Mouse (Mus musculus): Measurements from ENCODE around the gene Gm20379. TPM values are rescaled to one million over a fixed set of nuclear protein-coding genes. Genes with fewer than 3 reads are reported as not detected.

Gene Gm20379
- polyA plus RNA-seq, 1 experiment, result not detected

DNA sequence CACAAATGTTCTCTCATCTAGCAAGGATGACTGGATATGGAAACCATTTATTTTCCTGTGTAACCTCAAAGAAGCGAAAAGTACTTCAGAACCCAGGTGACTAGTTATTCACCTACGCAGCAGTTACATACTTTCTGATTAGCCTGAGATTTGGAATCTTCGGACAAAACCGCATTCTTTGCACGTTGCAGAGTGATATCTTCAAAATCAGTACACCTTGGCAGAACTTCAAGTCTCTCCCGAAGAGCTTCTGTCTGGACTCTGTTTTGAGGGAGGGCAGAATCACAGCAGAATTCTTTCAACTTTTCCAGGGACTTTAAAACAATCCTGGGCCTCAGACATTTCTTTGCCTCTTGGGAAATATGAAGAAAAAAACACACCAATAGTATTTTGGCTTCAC, 45.3 kb downstream of the Gm20379 start:
- Histone ChIP-seq H3K4me3 (replicated peaks) (no peak overlapping the region), H3K27me3 (ENCODE audit: control insufficient read depth) (no peaks in the 10 kb centered on the region), H3K36me3 (ENCODE audit: control insufficient read depth) (peaks cover 64% of the 10 kb centered on the region), H3K9me3 (ENCODE audit: control insufficient read depth, low read length) (no peaks in the 10 kb centered on the region), H3K4me1 (ENCODE audit: control insufficient read depth) (peaks cover 30% of the 10 kb centered on the region)
- TF ChIP-seq TAL1 (IDR thresholded peaks at IDR 0.05; ENCODE audit: low read length) (no peak), GATA1 (IDR thresholded peaks at IDR 0.05; ENCODE audit: low read length) (no peak)

DNA sequence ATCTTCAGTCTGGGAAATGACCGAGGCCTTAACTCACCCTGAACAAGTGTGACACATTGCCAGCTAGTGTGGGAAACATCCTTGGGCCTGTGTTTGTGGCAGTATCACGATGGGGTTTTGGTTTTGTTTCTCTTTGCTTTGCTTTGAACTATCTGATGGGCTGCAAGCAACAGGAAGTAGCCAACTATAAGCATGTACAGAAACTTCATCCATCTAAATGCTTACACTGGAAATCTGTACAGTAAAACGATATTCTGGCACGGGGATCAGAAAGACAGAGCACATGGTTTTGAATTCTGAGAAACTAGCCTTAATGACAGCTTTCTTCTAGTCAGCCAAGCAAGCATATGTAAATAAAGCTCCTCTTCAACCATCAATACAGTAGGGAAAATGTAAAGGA, 48.2 kb downstream of the Gm20379 start:
- TF ChIP-seq GATA1 (IDR thresholded peaks at IDR 0.05; ENCODE audit: low read length) (no peak), TAL1 (IDR thresholded peaks at IDR 0.05; ENCODE audit: low read length) (no peak)

DNA sequence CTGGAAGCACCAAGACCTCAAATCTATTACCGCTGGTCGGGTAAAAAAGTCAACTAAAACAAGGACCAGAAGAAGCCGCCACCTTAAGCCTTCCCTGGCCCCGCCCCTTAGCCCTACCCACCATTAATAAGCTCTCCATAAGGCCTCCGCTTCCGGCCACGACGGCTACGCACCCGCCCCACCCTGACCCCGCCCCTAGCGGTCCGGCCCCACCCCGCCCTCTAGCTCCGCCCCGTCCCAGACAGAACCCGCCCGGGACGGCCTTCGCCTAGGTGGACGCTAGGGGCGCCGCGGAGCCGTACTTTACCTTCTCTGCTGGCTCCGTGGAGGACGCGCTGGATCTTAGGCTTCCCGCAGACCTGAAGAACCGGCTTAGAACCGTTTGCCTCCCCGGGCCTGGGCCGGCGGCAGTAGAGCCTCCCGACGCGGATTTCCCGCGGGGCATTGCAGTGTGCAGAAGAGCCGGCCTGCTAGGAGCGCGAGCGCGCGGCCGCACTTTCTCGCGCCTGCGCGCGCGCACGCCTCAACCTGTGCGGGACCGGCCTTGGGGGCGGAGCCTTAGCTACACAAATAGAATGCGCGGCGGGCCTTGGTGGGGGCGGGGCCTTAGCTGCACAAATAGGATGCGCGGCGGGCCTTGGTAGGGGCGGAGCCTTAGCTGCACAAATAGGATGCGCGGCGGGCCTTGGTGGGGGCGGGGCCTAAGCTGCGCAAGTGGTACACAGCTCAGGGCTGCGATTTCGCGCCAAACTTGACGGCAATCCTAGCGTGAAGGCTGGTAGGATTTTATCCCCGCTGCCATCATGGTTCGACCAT, 48.9 kb downstream of the Gm20379 start, which contains the start of the genes Dhfr and Msh3:
Gene Dhfr, plus strand, starts transcription at position 271 of the 816 bp plus-strand sequence.
Gene Msh3, minus strand, starts transcription at position 548 of the 816 bp plus-strand sequence.
- Histone ChIP-seq H3K9me3 (ENCODE audit: control insufficient read depth, low read length) (no peaks in the 10 kb centered on the region), H3K36me3 (ENCODE audit: control insufficient read depth) (peaks cover 68% of the 10 kb centered on the region), H3K4me1 (ENCODE audit: control insufficient read depth) (peaks cover 46% of the 10 kb centered on the region), H3K27me3 (ENCODE audit: control insufficient read depth) (no peaks in the 10 kb centered on the region), H3K4me3 (replicated peaks) (peak within 1 kb of the TSS; percentile 88)
- TF ChIP-seq TAL1 (IDR thresholded peaks at IDR 0.05; ENCODE audit: low read length) (no peak), GATA1 (IDR thresholded peaks at IDR 0.05; ENCODE audit: low read length) (no peak)

More for the DNA sequence above, 48.2 kb downstream of the Gm20379 start:
- Histone ChIP-seq H3K9me3 (ENCODE audit: control insufficient read depth, low read length) (no peaks in the 10 kb centered on the region), H3K27me3 (ENCODE audit: control insufficient read depth) (no peaks in the 10 kb centered on the region), H3K4me3 (replicated peaks) (peak overlapping the region; percentile 88), H3K36me3 (ENCODE audit: control insufficient read depth) (peaks cover 66% of the 10 kb centered on the region), H3K4me1 (ENCODE audit: control insufficient read depth) (peaks cover 46% of the 10 kb centered on the region)

DNA sequence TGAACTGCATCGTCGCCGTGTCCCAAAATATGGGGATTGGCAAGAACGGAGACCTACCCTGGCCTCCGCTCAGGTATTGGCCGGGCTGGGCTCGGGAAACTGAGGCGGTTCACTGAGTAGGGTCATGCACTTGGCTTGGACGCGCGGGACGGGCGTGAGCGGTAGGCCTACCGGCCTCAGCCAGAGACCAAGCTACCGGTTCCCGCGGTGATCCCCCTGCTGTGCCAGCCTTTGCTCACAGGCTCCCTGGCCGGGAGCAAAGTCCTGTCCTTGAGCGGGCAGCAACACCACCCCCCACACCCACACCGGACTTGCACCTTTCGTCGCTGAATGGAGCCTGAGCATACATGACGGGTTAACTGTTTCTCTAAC, 49.5 kb downstream of the Gm20379 start:
- Histone ChIP-seq H3K4me3 (replicated peaks) (peak overlapping the region; percentile 88), H3K4me1 (ENCODE audit: control insufficient read depth) (peaks cover 46% of the 10 kb centered on the region), H3K27me3 (ENCODE audit: control insufficient read depth) (no peaks in the 10 kb centered on the region), H3K36me3 (ENCODE audit: control insufficient read depth) (peaks cover 70% of the 10 kb centered on the region), H3K9me3 (ENCODE audit: control insufficient read depth, low read length) (no peaks in the 10 kb centered on the region)
- TF ChIP-seq TAL1 (IDR thresholded peaks at IDR 0.05; ENCODE audit: low read length), result no peak
- TF ChIP-seq GATA1 (IDR thresholded peaks at IDR 0.05; ENCODE audit: low read length), result no peak

DNA sequence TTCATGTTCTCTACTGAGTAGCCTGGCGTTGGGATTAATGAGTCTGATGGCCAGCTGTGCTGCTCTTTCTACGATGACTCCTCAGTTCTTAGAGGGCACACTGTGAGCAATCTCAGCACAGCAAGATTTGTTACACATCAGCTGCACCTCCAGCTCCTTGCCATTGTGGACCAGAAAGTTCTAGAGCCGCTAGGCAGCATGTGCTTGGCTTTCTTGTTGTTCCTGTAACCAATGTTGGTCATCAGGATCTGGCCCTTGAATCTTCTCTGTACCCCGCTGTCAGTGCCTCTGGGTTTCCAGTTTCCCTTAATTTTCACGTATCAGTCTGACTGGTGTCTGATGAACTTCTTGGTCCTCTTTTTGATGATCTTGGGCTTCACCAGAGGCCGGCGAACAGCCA, 50.6 kb downstream of the Gm20379 start:
- TF ChIP-seq TAL1 (IDR thresholded peaks at IDR 0.05; ENCODE audit: low read length) (no peak), GATA1 (IDR thresholded peaks at IDR 0.05; ENCODE audit: low read length) (no peak)
- Histone ChIP-seq H3K27me3 (ENCODE audit: control insufficient read depth) (no peaks in the 10 kb centered on the region), H3K9me3 (ENCODE audit: control insufficient read depth, low read length) (no peaks in the 10 kb centered on the region), H3K36me3 (ENCODE audit: control insufficient read depth) (peaks cover 70% of the 10 kb centered on the region), H3K4me1 (ENCODE audit: control insufficient read depth) (peaks cover 46% of the 10 kb centered on the region), H3K4me3 (replicated peaks) (peak overlapping the region; percentile 88)

Other genes starting within 250 kb of the Gm20379 start
- gene Rasgrf2, start 174.3 kb upstream of the Gm20379 start, polyA plus RNA-seq (2012), result not detected in 2 replicates
- 0.21 and 0.23 TPM in 2 replicates for gene Dhfr, start 48.7 kb downstream of the Gm20379 start, polyA plus RNA-seq (2012)
- 0.37 and 0.54 TPM in 2 replicates for gene Msh3, start 49.0 kb downstream of the Gm20379 start, polyA plus RNA-seq (2012)
- gene Ankrd34b, start 119.9 kb downstream of the Gm20379 start, polyA plus RNA-seq (2012), result not detected in 2 replicates
- gene Fam151b, start 178.0 kb downstream of the Gm20379 start, polyA plus RNA-seq (2012), result not detected in 2 replicates
- 0.01 TPM in 1 of 2 replicates, not detected in the other for gene Zfyve16, start 224.9 kb downstream of the Gm20379 start, polyA plus RNA-seq (2012)

Data from erythroblast, embryonic 14.5 days (primary cell).